Mouse (Mus musculus) lung, postnatal 0 days (tissue): ENCODE data around the gene Znrf2.

ENCODE experiments used
- CTCF ChIP-seq: IDR thresholded peaks from 2 replicates; pipeline ENCODE4 v1.5.1; 2016; ENCODE audit warnings: antibody characterized with exemption, mild to moderate bottlenecking
- EP300 ChIP-seq: IDR thresholded peaks from 2 replicates; pipeline ENCODE4 v1.6.1; 2016; ENCODE audit warnings: antibody characterized with exemption, mild to moderate bottlenecking, control low read depth

GRCm38 (mm10) chr6:54819746-54820145, 3.0 kb downstream of the Znrf2 start:
- TF ChIP-seq CTCF (no peak), EP300 (no peak)
